Mouse (Mus musculus) kidney, embryonic 14.5 days (tissue): ENCODE results near the gene Cdh15. TPM values are rescaled to one million over a fixed set of nuclear protein-coding genes. Genes with fewer than 3 reads are reported as not detected.

ENCODE experiments used
- ATAC-seq: fragments of 200-750 bp; cut with Nextera tagmentation; 2 replicates; pipeline ENCODE4 v1.8.0; 2017; ENCODE audit warnings: moderate number of reproducible peaks, mild to moderate bottlenecking, moderate TSS enrichment, moderate library complexity; ENCODE audit not compliant: low FRiP score, low TSS enrichment
- H3K27ac ChIP-seq: fragments of 300-500 bp; sonication (generic); 2 replicates; pipeline ENCODE4 v1.5.1; 2014; ENCODE audit warnings: low read depth, mild to moderate bottlenecking, low read length, moderate library complexity, mixed read lengths
- H3K27me3 ChIP-seq: fragments of 300-500 bp; sonication (generic); 2 replicates; pipeline ENCODE4 v1.6.1; 2014; ENCODE audit warnings: mild to moderate bottlenecking, low read length; ENCODE audit not compliant: control insufficient read depth, insufficient read depth
- H3K36me3 ChIP-seq: fragments of 300-500 bp; sonication (generic); 2 replicates; pipeline ENCODE4 v1.6.1; 2014; ENCODE audit warnings: low read length, mixed read lengths; ENCODE audit not compliant: control insufficient read depth, insufficient read depth
- H3K4me1 ChIP-seq: fragments of 300-500 bp; sonication (generic); 2 replicates; pipeline ENCODE4 v1.6.1; 2014; ENCODE audit warnings: low read length, mixed read lengths; ENCODE audit not compliant: control insufficient read depth, insufficient read depth
- H3K4me2 ChIP-seq: fragments of 300-500 bp; sonication (generic); replicated peaks from 2 replicates; pipeline ENCODE4 v1.6.1; 2014; ENCODE audit warnings: low read depth, mild to moderate bottlenecking, low read length
- H3K4me3 ChIP-seq: fragments of 300-500 bp; sonication (generic); 2 replicates; pipeline ENCODE4 v1.5.1; 2014; ENCODE audit warnings: mild to moderate bottlenecking, low read length
- H3K9ac ChIP-seq: fragments of 300-500 bp; sonication (generic); 2 replicates; pipeline ENCODE4 v1.6.1; 2014; ENCODE audit warnings: low read depth, mild to moderate bottlenecking, low read length, moderate library complexity
- H3K9me3 ChIP-seq: fragments of 300-500 bp; sonication (generic); 2 replicates; pipeline ENCODE4 v1.6.1; 2016; ENCODE audit warnings: low read length; ENCODE audit not compliant: control insufficient read depth
- WGBS: fragments of 180-500 bp; shearing (Covaris S2); extraction: QIAGEN DNeasy Blood & Tissue Kit; methylation state at CpG from one replicate; pipeline ENCODE4 v1.1.7; 2014; 5-methylcytosine and 5-hydroxymethylcytosine counted together
- polyA plus RNA-seq: library from polyadenylated mRNA; unstranded; fragments of >200 nt; fragmentation: Nextera tagmentation; extraction: Ambion mirVana; gene quantifications from 2 replicates; pipeline ENCODE4 v1.2.1, GENCODE M21; 2014

Cdh15 gene
- polyA plus RNA-seq, 1 experiment from 2014 or later: 1.1 TPM

- ATAC-seq: no peak
- 88% methylated on average over 8 of the region's 8 CpGs for WGBS
Measured at GRCm38 (mm10) chr8:122834416-122834815, 13.3 kb upstream of the Cdh15 start.

DNA sequence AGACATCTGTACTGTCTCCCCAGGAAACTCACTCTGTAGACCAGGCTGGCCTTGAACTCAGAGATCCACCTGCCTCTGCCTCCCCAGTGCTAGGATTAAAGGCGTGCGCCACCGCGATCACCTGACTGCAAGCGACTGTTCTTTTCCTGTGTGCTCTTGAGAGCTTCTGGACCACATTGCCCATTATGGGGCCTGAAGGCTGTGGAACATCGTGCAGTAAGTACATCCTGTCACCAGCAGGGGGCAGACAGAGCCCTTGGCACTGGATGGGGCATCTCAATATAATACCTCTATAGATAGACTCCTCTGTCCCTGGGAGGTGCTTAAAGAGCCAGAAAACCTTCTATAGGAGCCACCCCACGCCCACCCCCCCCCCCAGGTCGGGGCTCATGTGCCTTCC lies 12.8 kb upstream of the Cdh15 start:
- no peak overlapping the region for H3K9ac ChIP-seq
- WGBS: 41% methylated on average over 8 of the region's 8 CpGs

More at GRCm38 (mm10) chr8:122834416-122834815, 13.3 kb upstream of the Cdh15 start:
- H3K4me2 ChIP-seq: no peak overlapping the region
- no peak overlapping the region for H3K27ac ChIP-seq
- H3K27me3 ChIP-seq: no peaks in the 10 kb centered on the region
- H3K4me3 ChIP-seq: no peak overlapping the region
- no peaks in the 10 kb centered on the region for H3K4me1 ChIP-seq
- no peaks in the 10 kb centered on the region for H3K36me3 ChIP-seq
- H3K9me3 ChIP-seq: no peaks in the 10 kb centered on the region
- H3K9ac ChIP-seq: no peak overlapping the region

DNA sequence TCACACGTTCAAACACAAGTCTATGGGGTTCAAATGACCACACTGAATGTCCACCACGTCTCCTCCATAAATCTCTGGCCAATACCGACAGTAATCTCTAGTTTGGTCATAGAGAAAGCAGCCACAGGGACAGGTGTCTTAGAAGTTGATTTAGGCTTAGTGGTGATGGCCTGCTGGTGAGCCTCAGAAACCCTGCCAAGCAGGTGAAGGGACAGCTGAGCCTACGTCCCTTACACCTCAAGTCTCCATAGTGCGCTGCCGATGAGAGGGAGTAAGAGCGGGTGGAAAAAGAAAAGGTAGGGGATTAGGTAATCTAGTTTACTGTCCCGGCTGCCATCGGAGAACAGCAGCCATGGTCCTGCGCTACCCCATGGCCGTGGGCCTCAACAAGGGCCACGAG lies 11.6 kb upstream of the Cdh15 start:
- no peak overlapping the region for H3K4me2 ChIP-seq
- H3K9ac ChIP-seq: no peak overlapping the region
- no peaks in the 10 kb centered on the region for H3K4me1 ChIP-seq
- 75% methylated on average over 12 of the region's 12 CpGs for WGBS
- H3K4me3 ChIP-seq: no peak overlapping the region
- no peaks in the 10 kb centered on the region for H3K27me3 ChIP-seq
- no peaks in the 10 kb centered on the region for H3K36me3 ChIP-seq
- no peak for ATAC-seq
- no peak overlapping the region for H3K27ac ChIP-seq
- no peaks in the 10 kb centered on the region for H3K9me3 ChIP-seq

More for the DNA sequence above, 12.8 kb upstream of the Cdh15 start:
- Histone ChIP-seq H3K4me2 (no peak overlapping the region), H3K9me3 (no peaks in the 10 kb centered on the region), H3K4me1 (no peaks in the 10 kb centered on the region), H3K4me3 (no peak overlapping the region), H3K27ac (no peak overlapping the region), H3K27me3 (no peaks in the 10 kb centered on the region), H3K36me3 (no peaks in the 10 kb centered on the region)
- peak; percentile 71; the same call in 1 of the 2 replicates for ATAC-seq

DNA sequence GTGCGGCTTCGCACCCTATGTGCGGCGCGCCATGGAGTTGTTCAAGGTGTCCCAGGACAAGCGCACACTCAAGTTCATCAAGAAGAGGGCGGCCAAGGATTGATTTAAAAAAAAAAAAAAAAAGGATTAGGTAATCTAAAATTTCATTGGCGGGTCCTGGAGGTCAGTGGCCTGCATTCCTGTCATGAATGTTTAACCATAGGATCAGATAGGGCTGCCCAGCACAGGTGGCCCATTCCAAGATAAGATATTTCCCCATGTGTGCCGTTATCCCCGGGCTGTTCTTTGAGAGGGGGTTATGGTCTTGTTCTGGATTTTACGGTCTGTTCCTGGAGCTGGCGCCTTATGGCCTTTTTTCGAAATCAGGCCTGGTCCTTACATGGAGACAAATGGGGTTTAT lies 11.1 kb upstream of the Cdh15 start:
- Histone ChIP-seq H3K9ac (no peak overlapping the region), H3K4me2 (no peak overlapping the region; the same call in 1 of the 2 replicates), H3K36me3 (no peaks in the 10 kb centered on the region), H3K27ac (no peak overlapping the region), H3K4me1 (no peaks in the 10 kb centered on the region), H3K27me3 (no peaks in the 10 kb centered on the region), H3K4me3 (no peak overlapping the region), H3K9me3 (no peaks in the 10 kb centered on the region)
- ATAC-seq: no peak
- WGBS: 82% methylated on average over 13 of the region's 13 CpGs

DNA sequence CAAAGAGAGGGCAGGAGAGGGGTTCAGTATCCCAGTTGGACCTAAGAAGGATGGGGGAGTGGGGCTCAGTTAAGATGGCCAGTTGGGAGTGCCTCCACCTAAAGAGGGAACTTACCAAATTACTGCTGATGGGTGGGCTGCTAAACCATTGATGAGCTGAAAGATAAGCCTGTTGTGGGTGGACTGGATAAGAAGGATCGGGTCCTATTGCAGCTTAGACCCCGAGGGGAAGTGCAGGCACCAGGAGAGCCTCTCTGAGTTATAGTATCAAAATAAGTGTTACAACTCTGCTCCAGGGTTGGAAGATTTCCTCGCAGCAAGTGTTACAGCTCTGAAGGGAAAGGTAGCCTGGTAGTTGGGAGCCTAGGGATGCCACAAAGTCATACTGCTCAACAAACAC lies 3.6 kb upstream of the Cdh15 start:
- Histone ChIP-seq H3K4me3 (no peak overlapping the region), H3K4me2 (no peak overlapping the region), H3K9me3 (no peaks in the 10 kb centered on the region), H3K4me1 (no peaks in the 10 kb centered on the region), H3K27ac (no peak overlapping the region), H3K27me3 (no peaks in the 10 kb centered on the region), H3K36me3 (no peaks in the 10 kb centered on the region), H3K9ac (no peak overlapping the region)
- no peak for ATAC-seq
- WGBS: 52% methylated on average over 3 of the region's 3 CpGs

DNA sequence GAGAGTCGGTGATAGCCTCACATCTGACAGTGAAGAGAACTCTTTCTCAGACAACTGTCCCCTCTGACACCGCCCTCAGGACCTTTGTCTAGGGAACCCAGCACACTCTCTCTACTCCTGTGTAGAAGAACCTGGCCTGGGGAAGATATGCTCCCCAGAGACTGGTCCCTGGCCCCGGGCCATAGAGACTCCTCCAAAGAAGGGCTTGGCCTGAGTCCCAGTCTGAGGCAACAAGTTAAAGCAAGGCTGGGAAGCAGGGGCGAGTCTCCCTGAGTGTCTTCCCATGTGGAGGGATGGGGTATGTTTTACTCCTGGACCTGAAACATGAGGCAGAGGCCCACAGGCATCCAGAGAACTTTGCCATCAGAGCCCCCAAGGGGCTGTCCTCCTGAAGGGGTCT lies 2.1 kb upstream of the Cdh15 start:
- WGBS: 83% methylated on average over 4 of the region's 4 CpGs

DNA sequence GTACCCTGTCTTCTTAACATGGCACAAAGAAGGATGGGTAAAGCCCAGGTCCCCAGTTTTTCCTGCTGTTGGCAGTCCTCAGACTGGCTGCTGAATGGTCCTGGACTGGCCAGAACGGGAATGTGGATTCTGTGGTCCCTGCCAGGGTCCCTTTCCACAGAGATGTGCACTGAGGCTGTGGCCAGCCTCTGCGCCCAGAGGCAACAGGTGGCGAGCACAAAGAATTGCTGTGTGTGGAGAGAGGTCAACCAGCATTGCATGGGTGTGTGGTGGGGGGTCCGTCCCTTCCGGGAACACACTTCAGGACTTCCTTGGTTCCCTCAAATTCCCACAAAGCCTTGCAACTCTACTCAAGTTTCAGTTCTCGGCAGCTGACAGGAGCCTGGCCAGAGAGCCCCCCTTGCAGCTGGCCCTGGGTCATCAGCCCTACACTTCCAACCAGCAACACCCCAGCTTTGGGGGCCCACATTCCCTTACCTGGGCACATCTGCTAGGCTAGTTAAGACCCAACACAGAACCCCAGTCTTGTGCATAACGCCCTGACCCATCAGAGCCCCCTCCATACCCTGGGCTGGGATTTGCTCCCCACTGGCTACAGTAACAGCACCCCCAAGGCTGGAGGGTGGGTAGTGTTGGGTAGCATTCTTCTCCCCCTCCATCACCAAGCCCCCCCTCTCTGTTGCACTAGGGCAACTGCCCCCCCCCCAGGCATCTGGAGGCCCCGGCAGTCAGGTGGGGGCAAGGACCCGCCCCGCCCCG lies 1.6 kb downstream of the Cdh15 start:
- no peak overlapping the region for H3K4me3 ChIP-seq
- no peak overlapping the region for H3K27ac ChIP-seq
- H3K4me2 ChIP-seq: no peak overlapping the region
- H3K9me3 ChIP-seq: no peaks in the 10 kb centered on the region
- no peak for ATAC-seq
- no peak overlapping the region for H3K9ac ChIP-seq
- WGBS: 55% methylated on average over 11 of the region's 11 CpGs
- H3K27me3 ChIP-seq: no peaks in the 10 kb centered on the region
- H3K4me1 ChIP-seq: peaks cover 6% of the 10 kb centered on the region
- no peaks in the 10 kb centered on the region for H3K36me3 ChIP-seq

More for the DNA sequence above, 2.1 kb upstream of the Cdh15 start:
- H3K9ac ChIP-seq: no peak overlapping the region
- H3K9me3 ChIP-seq: no peaks in the 10 kb centered on the region
- H3K4me2 ChIP-seq: no peak overlapping the region
- H3K36me3 ChIP-seq: no peaks in the 10 kb centered on the region
- ATAC-seq: no peak
- H3K4me3 ChIP-seq: no peak overlapping the region
- H3K27me3 ChIP-seq: no peaks in the 10 kb centered on the region
- H3K4me1 ChIP-seq: no peaks in the 10 kb centered on the region
- H3K27ac ChIP-seq: no peak overlapping the region

DNA sequence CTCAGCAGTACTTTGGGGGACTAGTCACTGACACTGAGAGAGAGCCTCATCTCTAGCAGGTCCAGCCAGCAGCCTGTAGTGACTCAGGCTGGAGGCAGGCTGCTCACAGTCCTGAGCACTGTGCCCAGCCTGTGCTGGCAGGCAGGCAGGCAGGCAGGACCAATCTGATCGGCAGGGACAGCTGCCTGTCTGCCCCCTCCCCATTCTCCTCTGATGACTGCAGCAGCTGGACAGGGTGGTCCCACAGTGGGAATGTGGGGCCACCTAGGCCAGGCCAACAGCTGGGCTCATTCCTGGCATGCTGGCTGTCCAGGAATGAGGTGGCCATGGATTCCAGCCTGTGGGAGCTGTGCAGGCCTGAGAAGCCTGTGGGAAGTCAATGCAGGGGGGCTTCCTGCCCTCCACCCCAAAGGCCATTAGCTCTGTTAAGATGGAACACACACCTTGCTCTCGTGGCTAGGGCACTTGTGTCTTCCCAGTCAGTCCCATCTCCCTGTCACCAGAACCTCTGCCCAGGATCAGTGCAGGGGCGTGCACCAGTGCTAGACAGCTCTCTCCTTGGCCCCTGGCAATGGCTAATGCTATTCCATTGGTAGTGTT lies 3.0 kb downstream of the Cdh15 start:
- Histone ChIP-seq H3K4me2 (no peak overlapping the region), H3K9me3 (no peaks in the 10 kb centered on the region), H3K4me1 (peaks cover 6% of the 10 kb centered on the region), H3K9ac (no peak overlapping the region), H3K27ac (no peak overlapping the region), H3K36me3 (no peaks in the 10 kb centered on the region), H3K27me3 (no peaks in the 10 kb centered on the region), H3K4me3 (no peak overlapping the region)
- no peak for ATAC-seq
- 71% methylated on average over 3 of the region's 3 CpGs for WGBS
